Comparison of ENCODE assay signal across 18 mouse cellular contexts in genomic region chr3:135907028-135907427, GRCm38 (mm10).
"Had no signal": no experiment of that assay in that cellular context is flagged by ENCODE, and none has a peak within 500 bp of the region (broad histone marks: within the 10 kb centered on the region; RNA-seq: fewer than 3 reads in every experiment).

No protein-coding gene starts in this region.

- H3K4me3 ChIP-seq: liver, embryonic 12.5 days; liver, embryonic 15.5 days; lung, embryonic 15.5 days; midbrain, embryonic 12.5 days; myocyte; neural tube, embryonic 13.5 days; stomach, embryonic 15.5 days had no signal

- H3K27ac ChIP-seq: kidney, postnatal 0 days; liver, embryonic 12.5 days; liver, embryonic 15.5 days; lung, embryonic 15.5 days; midbrain, embryonic 12.5 days; neural tube, embryonic 13.5 days; stomach, embryonic 15.5 days had no signal

- H3K9ac ChIP-seq: liver, embryonic 12.5 days; liver, embryonic 15.5 days; lung, embryonic 15.5 days; midbrain, embryonic 12.5 days; neural tube, embryonic 13.5 days; stomach, embryonic 15.5 days had no signal

- DNase-seq: kidney, adult 18-20 months; kidney, postnatal 25 days; lung, adult 18-20 months; lung, postnatal 10 days; lung, postnatal 36 days; retina, postnatal 1 day; right cerebral cortex, postnatal 25 days; spleen, adult 18-20 months; thymus, postnatal 25 days had no signal

- H3K27me3 ChIP-seq: liver, embryonic 12.5 days; liver, embryonic 15.5 days; lung, embryonic 15.5 days; midbrain, embryonic 12.5 days; neural tube, embryonic 13.5 days; stomach, embryonic 15.5 days had no signal

- H3K36me3 ChIP-seq: liver, embryonic 12.5 days; liver, embryonic 15.5 days; lung, embryonic 15.5 days; midbrain, embryonic 12.5 days; neural tube, embryonic 13.5 days; stomach, embryonic 15.5 days had no signal

- H3K4me2 ChIP-seq: liver, embryonic 12.5 days; liver, embryonic 15.5 days; lung, embryonic 15.5 days; midbrain, embryonic 12.5 days; neural tube, embryonic 13.5 days; stomach, embryonic 15.5 days had no signal

- H3K9me3 ChIP-seq: liver, embryonic 12.5 days; liver, embryonic 15.5 days; lung, embryonic 15.5 days; midbrain, embryonic 12.5 days; neural tube, embryonic 13.5 days; stomach, embryonic 15.5 days had no signal

- ATAC-seq: liver, embryonic 12.5 days; midbrain, embryonic 16.5 days had no signal

- H3K4me1 ChIP-seq: liver, embryonic 12.5 days; liver, embryonic 15.5 days; lung, embryonic 15.5 days; midbrain, embryonic 12.5 days; neural tube, embryonic 13.5 days; stomach, embryonic 15.5 days had no signal
